Mouse (Mus musculus): ENCODE measurements around the gene Cdh22. TPM values are rescaled to one million over a fixed set of nuclear protein-coding genes. Genes with fewer than 3 reads are reported as not detected.

The Cdh22 gene
- total RNA-seq, 2 experiments from 2014 or later = 50.3 to 58.7 TPM

GRCm38 (mm10) chr2:165217361-165218149 lies 17.1 kb downstream of the Cdh22 start:
- no peak for DNase-seq (ENCODE audit: low spot score in 2 of 2)
- intact Hi-C loops (cut with DNase I) = no loop called here

DNA sequence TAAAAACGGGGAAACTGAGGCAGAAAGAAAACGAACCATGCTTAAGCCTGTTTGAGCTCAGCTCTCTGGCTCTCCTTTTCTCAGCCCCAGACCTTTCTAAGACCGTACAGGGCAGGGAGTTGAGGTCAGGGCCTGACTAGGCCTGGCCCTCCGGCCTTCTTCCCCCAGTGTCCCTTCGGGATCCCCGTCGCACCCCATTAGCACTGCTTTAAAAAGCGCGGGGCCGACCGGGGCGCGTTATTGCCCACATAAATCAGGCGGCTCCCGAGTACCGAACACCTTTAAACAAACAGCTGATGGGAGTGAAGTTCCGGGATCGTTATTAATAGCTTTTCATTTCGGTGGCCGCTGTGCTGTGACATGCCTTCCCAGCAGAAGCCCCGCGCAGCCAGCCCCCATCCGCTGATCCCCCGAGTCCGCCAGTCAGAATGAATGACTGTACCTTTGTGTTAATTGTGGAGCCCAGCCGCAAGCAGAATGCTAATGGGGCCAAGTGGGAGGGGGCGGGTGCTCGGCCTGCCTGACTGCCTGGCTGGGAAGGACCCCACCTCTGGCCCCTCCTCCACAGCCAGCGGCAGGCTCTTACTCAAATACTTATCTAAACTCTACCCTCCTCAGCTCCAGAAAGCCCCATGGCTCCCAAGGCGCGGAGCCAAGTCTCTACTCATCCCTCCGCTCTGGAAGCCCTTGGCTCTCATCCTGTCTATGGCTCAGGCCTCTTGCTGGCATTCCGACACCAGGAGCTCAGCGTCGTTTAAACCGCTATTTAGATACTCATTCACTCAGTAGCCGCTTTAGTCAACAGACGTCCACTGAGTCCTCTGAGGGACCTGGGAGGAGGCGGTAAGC lies 19.3 kb downstream of the Cdh22 start:
- intact Hi-C loops (cut with DNase I) = no loop called here
- DNase-seq (ENCODE audit: low spot score in 2 of 2) = no peak

DNA sequence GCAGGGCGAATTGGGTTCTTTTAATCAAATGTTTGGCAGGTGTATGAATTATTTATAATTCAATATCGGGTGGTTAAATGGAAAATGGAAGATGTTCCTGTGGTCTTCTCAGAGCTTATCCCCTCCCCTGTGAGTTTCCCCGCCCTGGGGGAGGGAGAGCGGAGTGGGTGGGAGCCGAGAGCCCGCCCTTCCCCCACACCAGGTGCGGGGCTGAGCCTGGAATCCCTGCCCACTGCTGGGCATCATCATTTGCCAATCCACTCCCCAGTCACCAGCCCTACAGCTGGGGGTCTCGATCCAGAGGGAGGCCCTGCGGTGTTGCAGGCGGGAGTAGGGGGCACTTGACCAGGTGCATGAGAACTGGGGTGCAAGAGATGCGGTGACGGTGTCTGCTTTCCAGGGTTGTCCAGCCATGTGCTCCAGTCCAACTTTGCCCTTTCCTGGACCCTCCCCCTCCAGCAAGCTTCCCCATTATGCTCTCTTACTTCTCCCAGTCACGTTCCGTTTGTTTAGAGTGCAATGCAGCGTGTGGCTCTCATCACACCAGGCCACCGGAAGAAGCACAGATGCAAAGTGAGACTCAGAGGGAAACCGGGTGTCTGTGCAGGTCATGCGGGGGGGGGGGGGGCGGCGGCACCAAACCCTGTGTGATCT lies 23.1 kb downstream of the Cdh22 start:
- intact Hi-C loops (cut with DNase I) = no loop called here
- DNase-seq (ENCODE audit: low spot score in 2 of 2) = no peak

DNA sequence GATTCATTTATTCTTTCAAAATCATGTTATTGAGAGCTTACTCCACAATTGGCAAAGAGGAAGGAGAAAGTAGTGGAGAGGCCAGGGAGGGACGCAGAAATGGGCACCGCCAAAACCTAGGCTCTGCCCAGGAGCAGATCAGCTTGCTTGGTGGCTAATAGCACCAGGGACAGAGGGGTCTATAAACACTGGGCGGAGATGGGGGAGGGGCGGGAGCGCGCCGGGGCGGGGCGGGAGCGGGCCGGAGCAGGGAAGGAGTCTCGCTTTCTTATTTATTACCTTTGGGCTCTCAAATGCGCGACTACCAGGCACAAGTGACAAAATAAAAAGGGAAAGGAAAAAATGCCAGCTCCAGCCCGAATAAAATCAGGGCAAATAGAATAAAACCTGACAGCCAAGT lies 23.7 kb downstream of the Cdh22 start:
- intact Hi-C loops (cut with DNase I) = no loop called here

DNA sequence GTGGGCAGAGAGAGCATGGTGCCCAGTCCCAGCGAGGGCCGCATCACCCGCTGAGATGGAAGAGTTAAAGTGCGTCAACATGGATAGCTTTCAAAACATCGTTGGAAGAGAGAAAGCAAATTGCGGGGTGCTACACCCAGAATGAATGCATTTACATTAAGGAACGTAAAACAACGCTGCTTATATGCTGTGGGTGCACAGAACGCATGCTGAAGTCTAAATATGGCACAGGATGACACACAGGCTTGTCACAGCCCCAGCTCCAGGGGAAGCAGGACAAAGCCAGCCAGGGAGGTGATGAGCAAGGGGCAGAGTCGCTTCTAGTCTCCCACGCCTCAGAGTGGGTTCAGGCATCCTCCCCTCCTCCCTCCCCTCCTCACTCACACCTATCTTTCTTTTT lies 27.0 kb downstream of the Cdh22 start:
- intact Hi-C loops (cut with DNase I) = no loop called here
- peak; percentile 47 to 56 for DNase-seq (ENCODE audit: low spot score in 2 of 2)

More for the DNA sequence above, 23.7 kb downstream of the Cdh22 start:
- no peak for DNase-seq (ENCODE audit: low spot score in 2 of 2)

DNA sequence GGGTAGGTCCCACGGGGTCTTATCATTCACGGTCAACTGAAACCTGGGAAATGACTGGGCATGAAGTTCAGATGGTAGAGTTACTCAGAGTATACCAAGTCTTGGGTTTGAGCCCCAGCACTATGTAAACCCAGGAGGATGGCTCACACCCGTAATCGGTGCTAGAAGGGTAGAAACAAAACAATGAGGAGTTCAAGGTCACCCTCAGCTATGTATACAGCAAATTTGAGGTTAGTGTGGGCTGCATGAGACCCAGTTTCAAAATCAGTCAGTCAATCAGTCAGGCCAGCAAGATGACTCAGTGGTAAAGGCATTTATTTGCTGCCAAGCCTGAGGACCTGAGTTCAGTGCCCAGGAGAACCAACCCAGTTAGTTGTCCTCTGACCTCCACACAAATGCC lies 27.6 kb downstream of the Cdh22 start:
- DNase-seq (ENCODE audit: low spot score in 2 of 2) = no peak
- intact Hi-C loops (cut with DNase I) = no loop called here

- intact Hi-C loops (cut with DNase I) = no loop called here
- no peak for DNase-seq (ENCODE audit: low spot score in 2 of 2)
These were observed 29.2 kb downstream of the Cdh22 start for GRCm38 (mm10) chr2:165205486-165205885.

DNA sequence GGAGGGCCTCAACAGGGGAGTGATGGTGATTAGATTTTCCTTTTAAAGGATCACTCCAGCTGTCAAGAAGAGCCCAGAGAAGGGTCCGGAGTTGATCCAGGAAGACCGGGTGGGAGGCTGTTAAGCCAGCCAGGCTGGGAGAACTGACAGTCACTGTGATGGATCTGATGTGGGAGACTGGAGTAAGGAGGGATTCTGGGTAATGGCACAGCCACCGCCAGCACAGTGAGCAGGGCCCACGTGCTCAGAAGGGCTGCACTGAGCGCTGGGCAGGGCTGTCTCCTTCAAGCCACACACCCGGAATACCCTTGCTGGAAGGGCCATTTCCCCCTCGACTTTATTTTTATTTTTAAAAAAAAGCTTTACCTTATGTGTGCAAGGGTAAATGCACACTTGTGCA lies 29.7 kb downstream of the Cdh22 start:
- DNase-seq (ENCODE audit: low spot score in 2 of 2) = no peak
- intact Hi-C loops (cut with DNase I) = no loop called here

- intact Hi-C loops (cut with DNase I) = no loop called here
- peak; percentile 66 to 70 for DNase-seq (ENCODE audit: low spot score in 2 of 2)
These were observed 32.6 kb downstream of the Cdh22 start for GRCm38 (mm10) chr2:165201761-165202751.

DNA sequence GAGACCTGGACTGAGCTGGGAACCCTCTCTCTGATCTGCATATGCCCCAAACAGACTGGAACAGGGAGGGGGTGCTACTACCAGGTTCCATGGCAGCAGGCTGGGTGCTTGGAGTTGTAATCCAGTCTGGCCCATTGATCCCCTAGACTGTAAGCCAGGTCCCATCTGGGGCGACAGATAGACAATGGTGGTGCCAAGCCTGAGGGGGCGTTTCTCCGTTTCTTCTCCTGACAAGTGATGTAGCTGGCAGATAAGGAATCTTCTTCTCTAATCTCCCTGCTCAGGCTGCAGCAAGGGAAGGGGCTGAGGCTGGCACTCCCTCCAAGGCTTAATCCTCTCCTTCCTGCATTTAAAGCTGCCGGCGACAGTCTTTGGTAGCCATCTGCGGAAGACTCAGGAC lies 37.1 kb downstream of the Cdh22 start:
- intact Hi-C loops (cut with DNase I) = no loop called here

GRCm38 (mm10) chr2:165195411-165196182 lies 39.1 kb downstream of the Cdh22 start:
- DNase-seq (ENCODE audit: low spot score in 2 of 2) = no peak
- intact Hi-C loops (cut with DNase I) = no loop called here

More for the DNA sequence above, 37.1 kb downstream of the Cdh22 start:
- DNase-seq (ENCODE audit: low spot score in 2 of 2) = no peak

- intact Hi-C loops (cut with DNase I) = no loop called here
- DNase-seq (ENCODE audit: low spot score in 2 of 2) = no peak
These were observed 43.2 kb downstream of the Cdh22 start for GRCm38 (mm10) chr2:165191483-165191882.

DNA sequence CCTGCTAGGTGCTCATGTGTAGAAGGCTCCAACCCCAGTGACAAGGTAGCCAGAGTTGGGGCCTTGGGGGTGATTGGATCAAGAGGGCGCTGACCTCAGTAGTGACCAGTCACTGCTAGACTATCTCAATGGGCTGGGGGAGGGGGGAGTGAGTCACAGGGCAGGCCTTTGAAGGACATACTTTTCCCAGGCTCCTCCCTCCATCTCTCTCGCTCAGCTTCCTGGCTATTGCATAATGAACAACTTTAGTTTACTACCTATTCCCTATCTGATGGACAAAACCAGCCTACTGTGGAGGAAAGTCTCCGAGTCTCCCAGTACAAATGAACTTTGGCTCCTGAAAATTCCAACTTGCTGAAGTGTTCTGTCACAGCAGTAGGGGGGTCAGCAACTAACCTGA lies 45.1 kb downstream of the Cdh22 start:
- intact Hi-C loops (cut with DNase I) = no loop called here
- no peak for DNase-seq (ENCODE audit: low spot score in 2 of 2)

DNA sequence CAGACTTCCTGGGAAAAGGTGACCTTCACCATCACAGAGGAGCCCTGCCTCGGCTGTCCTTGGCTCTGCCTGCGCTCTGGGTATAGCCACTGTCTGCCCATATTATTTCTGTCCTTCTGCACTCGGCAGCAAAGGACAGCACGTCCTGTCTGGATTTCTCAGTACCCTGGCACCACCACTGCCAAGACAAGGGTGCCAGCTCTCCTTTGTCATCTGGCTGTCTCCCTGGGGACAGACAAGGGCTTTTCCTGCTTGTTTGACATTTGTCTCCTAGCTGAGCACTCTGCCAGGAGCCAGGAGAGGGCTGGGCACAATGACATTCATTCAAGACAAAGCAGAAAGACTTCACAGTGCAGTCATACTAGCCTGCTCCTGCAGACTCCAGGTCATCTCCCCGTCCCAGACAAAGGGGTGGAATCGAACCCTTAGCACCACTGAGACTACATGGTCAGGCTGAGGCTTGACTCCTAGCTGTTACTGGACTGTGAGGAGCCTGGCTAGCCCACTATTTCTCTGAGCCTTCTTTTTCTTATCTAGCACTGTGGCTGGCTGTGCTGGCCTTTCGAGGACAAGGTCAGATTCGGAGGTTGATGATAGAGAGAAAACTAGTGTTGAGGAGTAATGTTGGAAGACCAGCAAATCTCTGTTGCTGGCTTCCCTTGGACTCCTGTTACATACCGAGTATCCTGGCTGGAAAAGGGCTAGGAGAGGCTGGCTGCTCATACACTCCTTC lies 46.8 kb downstream of the Cdh22 start:
- intact Hi-C loops (cut with DNase I) = no loop called here
- no peak for DNase-seq (ENCODE audit: low spot score in 2 of 2)

- intact Hi-C loops (cut with DNase I) = no loop called here
- no peak for DNase-seq (ENCODE audit: low spot score in 2 of 2)
These were observed 50.5 kb downstream of the Cdh22 start for GRCm38 (mm10) chr2:165184015-165184633.

DNA sequence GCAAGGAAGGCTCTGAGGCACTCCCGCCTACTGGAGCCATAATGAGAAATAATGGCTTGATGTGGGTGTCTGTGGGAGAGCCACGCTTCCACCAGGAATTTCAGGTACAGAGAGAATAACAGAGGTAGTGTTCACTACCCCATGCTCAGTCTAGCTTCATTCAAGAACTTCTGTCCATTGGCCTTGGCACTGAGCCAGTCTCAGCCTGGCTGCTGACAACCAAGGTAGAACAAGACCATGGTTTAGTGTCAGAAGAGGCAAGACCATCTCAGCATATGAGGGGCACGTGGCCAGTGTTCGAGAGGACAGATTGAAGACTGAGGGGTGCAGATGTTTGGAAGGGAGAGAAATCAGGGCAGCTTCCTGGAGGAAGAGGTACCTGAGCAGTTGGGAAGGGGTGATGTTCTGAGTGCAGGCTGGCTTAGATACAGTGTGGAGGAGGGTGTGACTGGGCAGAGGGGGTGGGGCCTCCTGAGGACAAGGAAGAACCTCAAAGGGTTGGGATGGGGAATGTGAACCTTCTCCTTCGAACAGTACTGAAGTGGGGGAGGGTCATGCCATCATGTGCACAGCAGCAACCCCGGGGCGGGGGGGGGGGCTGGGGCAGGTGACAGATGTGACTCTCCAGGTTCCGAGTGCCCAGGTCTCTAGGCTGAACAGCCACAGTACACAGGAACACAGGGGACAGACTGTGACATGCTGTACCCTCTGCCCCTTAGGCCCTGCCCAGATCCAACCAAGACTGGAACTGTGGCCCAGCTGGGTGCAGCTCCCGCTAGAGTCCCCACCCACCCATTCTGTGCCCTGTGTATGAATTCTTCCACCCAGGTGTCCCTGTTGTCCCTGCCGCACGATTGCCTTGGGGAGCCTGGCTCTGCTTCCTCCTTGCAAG lies 52.3 kb downstream of the Cdh22 start:
- intact Hi-C loops (cut with DNase I) = no loop called here
- no peak for DNase-seq (ENCODE audit: low spot score in 2 of 2)
